Mouse (Mus musculus): ENCODE results near the gene Olfr96. TPM values are rescaled to one million over a fixed set of nuclear protein-coding genes. Genes with fewer than 3 reads are reported as not detected.
A peak's percentile ranks its signal among the peaks of the same experiment; 100 is the strongest.
"Not testable (repeated sequence)": the region's sequence is repeated elsewhere in the genome, so short reads cannot be mapped to it uniquely, and the experiment has no call there.

The Olfr96 gene
- polyA plus RNA-seq, 1 experiment = not detected

GRCm38 (mm10) chr17:37218486-37218885, 1.5 kb upstream of the Olfr96 start:
- Histone ChIP-seq H3K4me1 (replicated peaks; ENCODE audit: control insufficient read depth, insufficient read depth, low read length) (no peaks in the 10 kb centered on the region), H3K4me3 (ENCODE audit: control insufficient read depth, insufficient read depth, low read length) (no peak overlapping the region), H3K36me3 (ENCODE audit: control insufficient read depth, insufficient read depth, low read length) (no peaks in the 10 kb centered on the region), H3K27ac (ENCODE audit: control insufficient read depth, insufficient read depth, low read length) (no peak overlapping the region), H3K27me3 (ENCODE audit: control insufficient read depth, insufficient read depth, low read length) (no peaks in the 10 kb centered on the region)
- WGBS = 71% methylated on average over 3 of the region's 3 CpGs
- DNase-seq = no peak
- no peak for TF ChIP-seq CTCF (IDR thresholded peaks at IDR 0.05; ENCODE audit: borderline replicate concordance, control insufficient read depth, extremely low read depth, insufficient read depth, low read length, poor library complexity)
- TF ChIP-seq POLR2A (IDR thresholded peaks at IDR 0.05; ENCODE audit: control insufficient read depth, extremely low read depth, insufficient read depth, low read length, poor library complexity) = no peak

- Histone ChIP-seq H3K4me3 (ENCODE audit: control insufficient read depth, insufficient read depth, low read length) (no peak overlapping the region), H3K36me3 (ENCODE audit: control insufficient read depth, insufficient read depth, low read length) (no peaks in the 10 kb centered on the region), H3K27me3 (ENCODE audit: control insufficient read depth, insufficient read depth, low read length) (no peaks in the 10 kb centered on the region), H3K27ac (ENCODE audit: control insufficient read depth, insufficient read depth, low read length) (no peak overlapping the region), H3K4me1 (replicated peaks; ENCODE audit: control insufficient read depth, insufficient read depth, low read length) (no peaks in the 10 kb centered on the region)
- WGBS = 31% methylated on average over 1 of the region's 1 CpGs
- TF ChIP-seq POLR2A (IDR thresholded peaks at IDR 0.05; ENCODE audit: control insufficient read depth, extremely low read depth, insufficient read depth, low read length, poor library complexity) (no peak), CTCF (IDR thresholded peaks at IDR 0.05; ENCODE audit: borderline replicate concordance, control insufficient read depth, extremely low read depth, insufficient read depth, low read length, poor library complexity) (no peak)
- DNase-seq = no peak
These were observed 1.9 kb downstream of the Olfr96 start for GRCm38 (mm10) chr17:37221879-37222278.

GRCm38 (mm10) chr17:37237230-37237629, 17.3 kb downstream of the Olfr96 start, which contains the start of gene Olfr97:
Gene Olfr97, minus strand, starts transcription at chr17:37237330.
- not testable (repeated sequence) for H3K36me3 ChIP-seq (ENCODE audit: control insufficient read depth, insufficient read depth, low read length); DNase-seq; H3K27me3 ChIP-seq (ENCODE audit: control insufficient read depth, insufficient read depth, low read length); H3K4me3 ChIP-seq (ENCODE audit: control insufficient read depth, insufficient read depth, low read length); H3K4me1 ChIP-seq (replicated peaks; ENCODE audit: control insufficient read depth, insufficient read depth, low read length); H3K27ac ChIP-seq (ENCODE audit: control insufficient read depth, insufficient read depth, low read length)
- WGBS = 94% methylated on average over 2 of the region's 2 CpGs

GRCm38 (mm10) chr17:37242198-37242597, 22.3 kb downstream of the Olfr96 start:
- Histone ChIP-seq H3K27ac (ENCODE audit: control insufficient read depth, insufficient read depth, low read length) (no peak overlapping the region), H3K36me3 (ENCODE audit: control insufficient read depth, insufficient read depth, low read length) (no peaks in the 10 kb centered on the region), H3K27me3 (ENCODE audit: control insufficient read depth, insufficient read depth, low read length) (no peaks in the 10 kb centered on the region), H3K4me1 (replicated peaks; ENCODE audit: control insufficient read depth, insufficient read depth, low read length) (no peaks in the 10 kb centered on the region), H3K4me3 (ENCODE audit: control insufficient read depth, insufficient read depth, low read length) (no peak overlapping the region)
- WGBS = 65% methylated on average over 3 of the region's 3 CpGs
- TF ChIP-seq CTCF (IDR thresholded peaks at IDR 0.05; ENCODE audit: borderline replicate concordance, control insufficient read depth, extremely low read depth, insufficient read depth, low read length, poor library complexity) = no peak
- TF ChIP-seq POLR2A (IDR thresholded peaks at IDR 0.05; ENCODE audit: control insufficient read depth, extremely low read depth, insufficient read depth, low read length, poor library complexity) = no peak
- DNase-seq = no peak

GRCm38 (mm10) chr17:37246715-37247114, 26.8 kb downstream of the Olfr96 start:
- WGBS = 5% methylated on average over 5 of the region's 5 CpGs
- DNase-seq = peak; percentile 69
- H3K4me3 ChIP-seq (ENCODE audit: control insufficient read depth, insufficient read depth, low read length) = no peak overlapping the region
- TF ChIP-seq POLR2A (IDR thresholded peaks at IDR 0.05; ENCODE audit: control insufficient read depth, extremely low read depth, insufficient read depth, low read length, poor library complexity) = no peak
- no peak for TF ChIP-seq CTCF (IDR thresholded peaks at IDR 0.05; ENCODE audit: borderline replicate concordance, control insufficient read depth, extremely low read depth, insufficient read depth, low read length, poor library complexity)
- no peaks in the 10 kb centered on the region for H3K27me3 ChIP-seq (ENCODE audit: control insufficient read depth, insufficient read depth, low read length)
- no peaks in the 10 kb centered on the region for H3K4me1 ChIP-seq (replicated peaks; ENCODE audit: control insufficient read depth, insufficient read depth, low read length)
- no peaks in the 10 kb centered on the region for H3K36me3 ChIP-seq (ENCODE audit: control insufficient read depth, insufficient read depth, low read length)
- H3K27ac ChIP-seq (ENCODE audit: control insufficient read depth, insufficient read depth, low read length) = no peak overlapping the region

GRCm38 (mm10) chr17:37249460-37249859, 29.5 kb downstream of the Olfr96 start:
- no peak for DNase-seq
- TF ChIP-seq CTCF (IDR thresholded peaks at IDR 0.05; ENCODE audit: borderline replicate concordance, control insufficient read depth, extremely low read depth, insufficient read depth, low read length, poor library complexity) (no peak), POLR2A (IDR thresholded peaks at IDR 0.05; ENCODE audit: control insufficient read depth, extremely low read depth, insufficient read depth, low read length, poor library complexity) (no peak)
- Histone ChIP-seq H3K36me3 (ENCODE audit: control insufficient read depth, insufficient read depth, low read length) (no peaks in the 10 kb centered on the region), H3K4me1 (replicated peaks; ENCODE audit: control insufficient read depth, insufficient read depth, low read length) (no peaks in the 10 kb centered on the region), H3K27ac (ENCODE audit: control insufficient read depth, insufficient read depth, low read length) (no peak overlapping the region), H3K4me3 (ENCODE audit: control insufficient read depth, insufficient read depth, low read length) (no peak overlapping the region), H3K27me3 (ENCODE audit: control insufficient read depth, insufficient read depth, low read length) (no peaks in the 10 kb centered on the region)

- H3K27ac ChIP-seq (ENCODE audit: control insufficient read depth, insufficient read depth, low read length) = no peak overlapping the region
- no peaks in the 10 kb centered on the region for H3K36me3 ChIP-seq (ENCODE audit: control insufficient read depth, insufficient read depth, low read length)
- 13% methylated on average over 1 of the region's 1 CpGs for WGBS
- H3K4me1 ChIP-seq (replicated peaks; ENCODE audit: control insufficient read depth, insufficient read depth, low read length) = no peaks in the 10 kb centered on the region
- H3K27me3 ChIP-seq (ENCODE audit: control insufficient read depth, insufficient read depth, low read length) = no peaks in the 10 kb centered on the region
- peak; percentile 42 for DNase-seq
- no peak for TF ChIP-seq POLR2A (IDR thresholded peaks at IDR 0.05; ENCODE audit: control insufficient read depth, extremely low read depth, insufficient read depth, low read length, poor library complexity)
- no peak for TF ChIP-seq CTCF (IDR thresholded peaks at IDR 0.05; ENCODE audit: borderline replicate concordance, control insufficient read depth, extremely low read depth, insufficient read depth, low read length, poor library complexity)
- H3K4me3 ChIP-seq (ENCODE audit: control insufficient read depth, insufficient read depth, low read length) = no peak overlapping the region
These were observed 30.6 kb downstream of the Olfr96 start for GRCm38 (mm10) chr17:37250544-37250943.

Measured in thymus, adult 2 months (tissue).